Mouse (Mus musculus) heart, postnatal 14 days (tissue): Measurements from ENCODE around the gene Acot2. TPM values are rescaled to one million over a fixed set of nuclear protein-coding genes. Genes with fewer than 3 reads are reported as not detected.
"Not testable (repeated sequence)": the region's sequence is repeated elsewhere in the genome, so short reads cannot be mapped to it uniquely, and the experiment has no call there.

ENCODE experiments used
- DNase-seq, 2 experiments: peaks; one replicate each; pipeline ENCODE4 v3.0.0; 2021 to 2022
- intact Hi-C: fragments of 180-260 bp; cut with DNase I; formaldehyde crosslinking; loops from one replicate; pipeline ENCODE4 v1.15.1; 2025
- total RNA-seq, 2 experiments: library from RNA; stranded (reverse); gene quantifications; 2 replicates each; pipeline ENCODE4 v1.2.3; 2021

Gene Acot2
- total RNA-seq, 2 experiments from 2014 or later, result 146 to 155 TPM

- peak; percentile 78 to 87 for DNase-seq
- intact Hi-C loops, result loop anchor here (1.0 kb wide), 1 partner anchor 58 kb away; no protein-coding TSS in a partner anchor
Measured at GRCm38 (mm10) chr12:84030659-84031332, 43.1 kb downstream of the Acot2 start.

GRCm38 (mm10) chr12:84032854-84033253, 45.2 kb downstream of the Acot2 start:
- no peak for DNase-seq
- intact Hi-C loops, result no loop called here

GRCm38 (mm10) chr12:84033302-84033701, 45.6 kb downstream of the Acot2 start:
- intact Hi-C loops, DNase-seq: not testable (repeated sequence)

- intact Hi-C loops, result no loop called here
- no peak for DNase-seq
Measured at GRCm38 (mm10) chr12:84034108-84034507, 46.4 kb downstream of the Acot2 start.

GRCm38 (mm10) chr12:84038241-84038640, 50.6 kb downstream of the Acot2 start, which contains the start of gene Acot4:
Gene Acot4, plus strand, starts transcription at chr12:84038379.
- intact Hi-C loops, result not testable (repeated sequence)

GRCm38 (mm10) chr12:84038691-84039111, 51.0 kb downstream of the Acot2 start, which contains the start of gene Gm49366:
Gene Gm49366, plus strand, starts transcription at chr12:84038935.
- DNase-seq, result peak; percentile 28 to 54
- intact Hi-C loops, result not testable (repeated sequence)

More at GRCm38 (mm10) chr12:84038241-84038640, 50.6 kb downstream of the Acot2 start, which contains the start of gene Acot4:
- peak in 1 of 2 experiments; percentile 20 for DNase-seq

- intact Hi-C loops, result no loop called here
- no peak for DNase-seq
Measured at GRCm38 (mm10) chr12:84042248-84042647, 54.6 kb downstream of the Acot2 start.

Other genes starting within 250 kb of the Acot2 start
- 10 to 100 TPM; 21.8 to 24.8 TPM for gene Papln, start 224.2 kb upstream of the Acot2 start, total RNA-seq
- 10 to 100 TPM; 37.2 to 38.0 TPM for gene Numb, start 65.9 kb upstream of the Acot2 start, total RNA-seq
- gene Riox1, start 37.3 kb upstream of the Acot2 start, total RNA-seq, result 1 to 10 TPM; 5.0 to 5.9 TPM
- gene Heatr4, start 3.0 kb upstream of the Acot2 start, total RNA-seq, result not detected
- gene Acot1, start 21.6 kb downstream of the Acot2 start, total RNA-seq, result 10 to 100 TPM; 70.0 to 79.3 TPM
- 1 to 10 TPM in 1 of 2 experiments, under 1 TPM in 1; 0.85 to 1.2 TPM for gene Acot4, start 50.5 kb downstream of the Acot2 start, total RNA-seq
- not detected for gene Gm49366, start 51.1 kb downstream of the Acot2 start, total RNA-seq
- 1 to 10 TPM; 2.1 to 2.8 TPM for gene Acot3, start 64.3 kb downstream of the Acot2 start, total RNA-seq
- under 1 TPM in 1 of 2 experiments, not detected in 1; 0.24 TPM for gene Acot5, start 81.5 kb downstream of the Acot2 start, total RNA-seq
- gene Acot6, start 112.8 kb downstream of the Acot2 start, total RNA-seq, result 1 to 10 TPM; 2.4 to 3.1 TPM
- gene Dnal1, start 126.5 kb downstream of the Acot2 start, total RNA-seq, result 10 to 100 TPM in 1 of 2 experiments, 1 to 10 TPM in 1; 9.4 to 10.5 TPM
- gene Pnma1, start 160.6 kb downstream of the Acot2 start, total RNA-seq, result under 1 TPM; 0.17 to 0.31 TPM
- gene Elmsan1, start 231.0 kb downstream of the Acot2 start, total RNA-seq, result 10 to 100 TPM; 15.7 to 16.9 TPM